Mouse (Mus musculus) ES-Bruce4 (cell line): ENCODE measurements around the gene Cpsf7.

Source experiments
- CTCF ChIP-seq: IDR thresholded peaks from one replicate; pipeline ENCODE4 v1.8.1; 2011; ENCODE audit warnings: low read depth, low read length
- POLR2A ChIP-seq: IDR thresholded peaks from one replicate; pipeline ENCODE4 v1.8.1; 2011; ENCODE audit warnings: low read length; ENCODE audit not compliant: insufficient read depth

DNA sequence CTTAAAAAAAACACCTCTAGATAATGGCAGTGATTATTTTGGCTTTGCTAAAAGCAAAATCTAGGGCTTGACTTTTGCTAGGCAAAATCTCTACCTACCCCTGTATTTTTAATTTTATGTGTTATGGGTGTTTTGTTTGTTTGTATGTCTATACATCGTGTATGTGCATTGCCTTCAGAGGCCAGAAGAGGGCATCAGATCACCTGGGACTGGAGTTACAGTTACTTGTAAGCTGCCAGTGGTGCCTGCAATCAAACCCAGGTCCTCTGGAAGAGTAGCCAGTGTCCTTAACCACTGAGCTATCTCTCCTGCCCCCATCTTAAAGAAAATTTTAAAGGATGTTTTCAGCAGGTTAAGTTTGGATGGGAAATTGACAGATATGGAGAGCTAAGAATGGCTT is 5.0 kb downstream of the Cpsf7 start:
- peak; percentile 6 for TF ChIP-seq CTCF
- TF ChIP-seq POLR2A, result no peak
